Mouse (Mus musculus) C2C12 (cell line): ENCODE data around the gene Lmbrd1. TPM values are rescaled to one million over a fixed set of nuclear protein-coding genes. Genes with fewer than 3 reads are reported as not detected.
"Not testable (repeated sequence)": the region's sequence is repeated elsewhere in the genome, so short reads cannot be mapped to it uniquely, and the experiment has no call there.

Experiments used
- H3K27me3 ChIP-seq: one replicate; pipeline ENCODE4 v1.6.1; 2011; ENCODE audit not compliant: control insufficient read depth, insufficient read depth, insufficient read length
- H3K36me3 ChIP-seq: one replicate; pipeline ENCODE4 v1.6.1; 2011; ENCODE audit not compliant: control insufficient read depth, insufficient read depth
- H3K4me3 ChIP-seq: one replicate; pipeline ENCODE4 v1.5.1; 2011; ENCODE audit warnings: mild to moderate bottlenecking, control low read depth; ENCODE audit not compliant: poor library complexity, insufficient read depth, severe bottlenecking
- H3K79me2 ChIP-seq: one replicate; pipeline ENCODE4 v1.6.1; 2011; ENCODE audit not compliant: control insufficient read depth, insufficient read depth
- H3K79me3 ChIP-seq: one replicate; pipeline ENCODE4 v1.6.1; 2011; ENCODE audit warnings: low read depth, control low read depth
- H3ac ChIP-seq: one replicate; pipeline ENCODE3; 2011; ENCODE audit warnings: low read depth; ENCODE audit not compliant: control insufficient read depth, insufficient read length
- CEBPB ChIP-seq: IDR thresholded peaks from one replicate; pipeline ENCODE4 v1.6.1; 2011; ENCODE audit warnings: low read depth, mild to moderate bottlenecking, control low read depth, moderate library complexity
- CTCF ChIP-seq: IDR thresholded peaks from one replicate; pipeline ENCODE4 v1.5.1; 2011; ENCODE audit not compliant: control insufficient read depth, insufficient read depth, insufficient read length
- FOSL1 ChIP-seq: IDR thresholded peaks from one replicate; pipeline ENCODE4 v1.8.0; 2011; ENCODE audit warnings: mild to moderate bottlenecking, low read length; ENCODE audit not compliant: poor library complexity, insufficient read depth, severe bottlenecking
- MAX ChIP-seq: IDR thresholded peaks from one replicate; pipeline ENCODE4 v1.6.1; 2011; ENCODE audit warnings: mild to moderate bottlenecking, control low read depth
- MYOD1 ChIP-seq: IDR thresholded peaks from one replicate; pipeline ENCODE4 v1.6.1; 2011; ENCODE audit warnings: low read depth; ENCODE audit not compliant: control insufficient read depth, insufficient read length
- MYOG ChIP-seq: IDR thresholded peaks from one replicate; pipeline ENCODE4 v1.6.1; 2011; ENCODE audit not compliant: control insufficient read depth, insufficient read length; ENCODE audit errors: extremely low read depth
- USF1 ChIP-seq: IDR thresholded peaks from one replicate; pipeline ENCODE4 v1.6.1; 2011; ENCODE audit warnings: low read depth, mild to moderate bottlenecking, control low read depth, moderate library complexity
- long read RNA-seq, 2 experiments: library from polyadenylated mRNA; unstranded; transcript quantifications; one replicate each; pipeline ENCODE4 v2.0.0; 2019 to 2020
- polyA plus RNA-seq: library from polyadenylated mRNA; unstranded; fragments of >200 nt; fragmentation: generic; extraction: Trizol; gene quantifications from one replicate; pipeline ENCODE4 v1.2.1, GENCODE M21; 2012; ENCODE audit warnings: missing spikeins

Gene Lmbrd1
- 13.4 TPM for polyA plus RNA-seq
- long read RNA-seq, experiment 1, full-length matches to known transcripts, result 31 of 39 reads
- long read RNA-seq, experiment 1, partial matches to known transcripts, result 1 of 39 reads
- long read RNA-seq, experiment 1, other reads (novel, unspliced or antisense), result 7 of 39 reads
- long read RNA-seq, experiment 2, full-length matches to known transcripts, result 117 of 130 reads
- long read RNA-seq, experiment 2, partial matches to known transcripts, result 2 of 130 reads
- long read RNA-seq, experiment 2, other reads (novel, unspliced or antisense), result 11 of 130 reads

DNA sequence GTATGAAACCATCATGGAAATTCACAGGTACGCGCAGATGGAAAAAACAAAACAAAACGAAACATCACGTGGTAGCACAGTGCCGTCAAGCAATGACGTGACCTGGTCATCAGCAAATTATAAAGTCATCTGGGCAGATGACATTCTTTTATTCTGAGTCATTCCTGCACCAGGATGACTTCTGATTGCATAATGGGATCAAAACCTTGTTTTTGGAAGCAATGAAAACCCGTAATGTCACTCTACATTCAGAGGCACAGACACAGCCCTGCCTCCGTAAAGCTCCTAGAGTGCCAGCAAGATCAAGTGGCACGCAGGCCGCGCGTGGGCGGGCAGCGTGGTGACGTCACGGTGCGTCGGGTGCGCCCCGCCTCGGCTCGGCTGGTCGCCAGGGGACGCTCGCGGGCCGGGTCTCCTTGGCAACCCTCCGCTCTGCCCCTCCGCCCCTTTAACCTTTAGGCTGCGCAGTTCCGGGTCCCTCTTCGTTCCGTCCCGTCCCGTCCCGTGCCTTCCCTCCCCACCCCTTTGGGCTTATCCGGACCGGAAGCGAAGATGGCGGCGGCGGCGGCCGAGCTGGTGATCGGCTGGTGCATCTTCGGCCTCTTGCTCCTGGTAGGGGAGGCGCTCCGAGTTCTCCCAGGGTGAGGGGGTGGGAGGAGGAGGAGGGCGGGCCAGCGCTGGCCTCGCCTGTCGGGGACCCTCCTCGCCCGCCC lies at the start of gene Lmbrd1:
Gene Lmbrd1, plus strand, starts transcription at position 426 of the 713 bp plus-strand sequence.
- Histone ChIP-seq H3K36me3 (no peaks in the 10 kb centered on the region), H3K79me3 (peaks cover 10% of the 10 kb centered on the region), H3K4me3 (peak within 1 kb of the TSS; percentile 69), H3ac (peak within 1 kb of the TSS; percentile 87), H3K27me3 (no peaks in the 10 kb centered on the region), H3K79me2 (peaks cover 33% of the 10 kb centered on the region)
- TF ChIP-seq MYOD1, result no peak
- TF ChIP-seq MYOG, result no peak
- TF ChIP-seq CEBPB, result peak; percentile 70
- peak; percentile 96 for TF ChIP-seq CTCF
- TF ChIP-seq FOSL1, result no peak
- TF ChIP-seq MAX, result peak; percentile 56
- TF ChIP-seq USF1, result peak; percentile 94

DNA sequence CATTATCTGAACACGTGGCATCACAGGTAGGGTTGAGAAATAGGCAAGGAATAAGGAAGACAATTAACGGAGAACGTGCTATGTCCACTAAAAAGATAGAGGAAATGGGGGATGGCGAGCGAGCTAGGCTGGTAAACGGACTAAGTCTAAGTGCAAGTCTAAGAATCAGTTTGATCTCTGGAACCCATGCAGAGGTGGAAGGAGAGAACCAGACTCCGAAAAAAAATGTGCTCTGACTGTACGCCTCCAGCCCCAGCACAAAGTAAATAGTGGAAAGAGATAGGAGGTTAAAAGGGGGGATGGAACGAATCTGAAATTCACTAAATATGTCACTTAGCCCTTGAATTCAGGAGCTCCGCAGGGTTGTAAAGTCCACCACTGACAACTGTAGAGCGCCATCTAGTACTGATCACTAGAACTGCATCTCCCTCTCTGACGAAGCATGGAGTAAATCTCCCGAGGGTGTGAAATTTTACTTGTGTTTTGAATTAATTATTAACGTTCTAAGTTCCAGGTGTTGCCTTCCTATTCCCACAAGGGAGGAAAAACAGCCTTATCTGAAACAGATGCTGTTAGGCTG lies 44.8 kb upstream of the Lmbrd1 start:
- Histone ChIP-seq H3K79me2 (no peaks in the 10 kb centered on the region), H3ac (no peak overlapping the region), H3K4me3 (no peak overlapping the region), H3K36me3 (no peaks in the 10 kb centered on the region), H3K79me3 (no peaks in the 10 kb centered on the region), H3K27me3 (no peaks in the 10 kb centered on the region)
- no peak for TF ChIP-seq FOSL1
- no peak for TF ChIP-seq CEBPB
- TF ChIP-seq CTCF, result peak; percentile 25
- TF ChIP-seq MYOD1, result no peak

DNA sequence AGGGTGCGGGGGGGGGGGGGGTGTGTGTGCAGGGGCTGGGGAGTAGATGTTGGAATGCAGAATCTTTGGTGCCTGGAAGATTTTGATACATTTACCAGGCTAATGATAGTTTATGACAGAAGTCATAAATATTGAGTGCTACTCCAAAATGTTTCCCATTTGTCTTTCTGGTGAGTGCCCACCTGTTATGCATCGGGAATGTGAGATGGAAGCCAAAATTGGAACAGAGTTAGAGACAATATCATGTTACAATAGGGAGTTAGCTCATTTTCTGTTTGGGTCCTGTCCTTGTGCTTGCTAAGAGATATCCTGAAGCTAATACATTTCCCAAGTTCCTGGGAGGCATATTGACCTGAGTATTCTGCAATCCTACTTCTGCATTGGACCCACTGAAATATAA lies 28.3 kb upstream of the Lmbrd1 start:
- no peaks in the 10 kb centered on the region for H3K27me3 ChIP-seq
- no peaks in the 10 kb centered on the region for H3K79me3 ChIP-seq
- no peak for TF ChIP-seq MAX
- TF ChIP-seq MYOD1, result no peak
- TF ChIP-seq USF1, result no peak
- no peak for TF ChIP-seq CEBPB
- no peak for TF ChIP-seq CTCF
- no peak for TF ChIP-seq MYOG
- TF ChIP-seq FOSL1, result no peak
- no peaks in the 10 kb centered on the region for H3K36me3 ChIP-seq
- no peaks in the 10 kb centered on the region for H3K79me2 ChIP-seq
- H3K4me3 ChIP-seq, result no peak overlapping the region
- no peak overlapping the region for H3ac ChIP-seq

DNA sequence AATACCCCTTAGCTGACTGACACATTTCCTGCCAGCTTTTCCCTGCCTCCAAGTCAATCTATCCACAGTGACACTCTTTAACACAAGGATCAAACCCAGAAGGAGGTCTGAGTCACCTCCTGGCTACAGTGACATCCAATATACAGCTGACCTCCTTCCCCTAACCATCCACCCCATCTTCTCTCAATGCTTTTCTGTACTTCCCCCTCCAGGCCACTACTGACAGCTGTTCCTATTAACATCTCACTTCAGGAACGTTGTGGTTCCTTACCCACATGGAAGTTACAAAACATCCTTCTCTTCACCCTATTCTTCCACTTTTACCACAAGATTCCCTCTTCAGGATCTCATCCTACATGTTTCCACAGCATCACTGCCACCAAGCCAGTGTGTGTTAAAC lies 18.5 kb upstream of the Lmbrd1 start:
- TF ChIP-seq MYOG, result no peak
- TF ChIP-seq MYOD1, result peak; percentile 51
- Histone ChIP-seq H3K4me3 (no peak overlapping the region), H3K36me3 (no peaks in the 10 kb centered on the region), H3K27me3 (no peaks in the 10 kb centered on the region), H3K79me2 (no peaks in the 10 kb centered on the region), H3K79me3 (no peaks in the 10 kb centered on the region), H3ac (no peak overlapping the region)

DNA sequence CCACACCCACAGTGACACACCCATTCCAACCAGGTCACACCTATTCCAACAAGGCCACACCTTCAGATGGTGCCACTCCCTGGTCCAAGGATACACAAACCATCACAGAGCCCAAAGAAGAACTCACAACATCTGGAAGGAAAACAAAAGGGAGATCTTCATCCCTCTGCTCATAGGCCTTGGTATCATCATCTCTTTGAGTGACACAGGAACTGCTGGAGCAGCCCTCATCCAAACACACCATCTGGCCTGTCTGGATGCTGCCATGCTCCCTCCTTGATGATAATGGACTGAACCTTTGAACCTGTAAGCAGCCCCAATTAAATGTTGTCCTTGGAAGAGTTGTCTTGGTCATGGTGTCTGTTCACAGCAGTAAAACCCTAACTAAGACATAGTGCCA lies 17.8 kb upstream of the Lmbrd1 start:
- not testable (repeated sequence) for H3K27me3 ChIP-seq, H3K4me3 ChIP-seq, H3K36me3 ChIP-seq, H3K79me2 ChIP-seq, H3ac ChIP-seq, H3K79me3 ChIP-seq

DNA sequence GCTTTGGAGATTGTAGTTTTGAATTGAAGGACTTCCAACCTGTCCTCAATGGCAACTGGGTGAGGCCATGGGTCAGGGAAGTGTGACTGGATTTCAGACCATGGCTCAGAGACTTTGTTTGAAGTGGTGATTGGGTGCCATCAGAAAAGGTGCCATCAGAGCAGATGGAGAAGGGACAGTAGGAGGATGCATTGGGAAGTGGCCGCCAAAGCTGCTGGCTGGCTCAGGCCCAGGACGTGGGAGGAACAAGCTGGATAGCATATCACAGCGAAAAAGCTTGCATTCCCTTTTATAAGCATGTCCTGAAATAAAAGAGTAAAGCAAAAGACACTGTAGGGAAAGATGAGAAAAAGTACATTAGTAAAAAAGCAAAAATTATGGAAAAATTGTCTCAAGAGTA lies 16.9 kb upstream of the Lmbrd1 start:
- Histone ChIP-seq H3K79me3 (no peaks in the 10 kb centered on the region), H3K4me3 (no peak overlapping the region), H3K27me3 (no peaks in the 10 kb centered on the region), H3ac (no peak overlapping the region), H3K79me2 (no peaks in the 10 kb centered on the region), H3K36me3 (no peaks in the 10 kb centered on the region)
- TF ChIP-seq CEBPB, result no peak
- TF ChIP-seq MAX, result no peak
- TF ChIP-seq CTCF, result no peak
- TF ChIP-seq USF1, result no peak
- no peak for TF ChIP-seq MYOD1
- no peak for TF ChIP-seq MYOG
- no peak for TF ChIP-seq FOSL1
